Mouse (Mus musculus) embryonic facial prominence, embryonic 15.5 days (tissue): ENCODE measurements at regions not wholly inside any gene's neighbourhood (a gene's known extent, or its start where the extent isn't known, plus 50 kb on each side); places are given as distances from the start of the nearest gene placed in this dataset.

Experiments
- ATAC-seq: fragments of 200-750 bp; cut with Nextera tagmentation; 2 replicates; pipeline ENCODE4 v1.8.0; 2017; ENCODE audit warnings: low read depth, moderate TSS enrichment; ENCODE audit not compliant: insufficient number of reproducible peaks, low FRiP score, low TSS enrichment
- H3K27ac ChIP-seq: fragments of 300-500 bp; sonication (generic); replicated peaks from 2 replicates; pipeline ENCODE4 v1.5.1; 2015; ENCODE audit warnings: mild to moderate bottlenecking, inconsistent platforms
- H3K27me3 ChIP-seq: fragments of 300-500 bp; sonication (generic); 2 replicates; pipeline ENCODE4 v1.6.1; 2015; ENCODE audit warnings: inconsistent platforms
- H3K36me3 ChIP-seq: fragments of 300-500 bp; sonication (generic); 2 replicates; pipeline ENCODE4 v1.6.1; 2015; ENCODE audit warnings: mild to moderate bottlenecking, inconsistent platforms
- H3K4me1 ChIP-seq: fragments of 300-500 bp; sonication (generic); 2 replicates; pipeline ENCODE4 v1.6.1; 2015; ENCODE audit warnings: inconsistent platforms
- H3K4me2 ChIP-seq: fragments of 300-500 bp; sonication (generic); replicated peaks from 2 replicates; pipeline ENCODE4 v1.6.1; 2015; ENCODE audit warnings: mild to moderate bottlenecking, inconsistent platforms
- H3K4me3 ChIP-seq: fragments of 300-500 bp; sonication (generic); replicated peaks from 2 replicates; pipeline ENCODE4 v1.5.1; 2015; ENCODE audit warnings: mild to moderate bottlenecking, inconsistent platforms
- H3K9ac ChIP-seq: fragments of 300-500 bp; sonication (generic); 2 replicates; pipeline ENCODE4 v1.6.1; 2015; ENCODE audit warnings: inconsistent platforms
- H3K9me3 ChIP-seq: fragments of 300-500 bp; sonication (generic); replicated peaks from 2 replicates; pipeline ENCODE4 v1.6.1; 2016; ENCODE audit warnings: inconsistent platforms
- WGBS: fragments of 180-500 bp; shearing (Covaris S2); methylation state at CpG from one replicate; pipeline ENCODE4 v1.1.7; 2015; 5-methylcytosine and 5-hydroxymethylcytosine counted together

- 79% methylated on average over 3 of the region's 3 CpGs for WGBS
- Histone ChIP-seq H3K9ac (no peak overlapping the region), H3K27me3 (no peaks in the 10 kb centered on the region), H3K4me3 (no peak overlapping the region), H3K9me3 (no peaks in the 10 kb centered on the region), H3K4me1 (no peaks in the 10 kb centered on the region), H3K36me3 (no peaks in the 10 kb centered on the region), H3K4me2 (no peak overlapping the region), H3K27ac (no peak overlapping the region)
- ATAC-seq, result no peak
These were observed 162.5 kb upstream of the Arrdc4 start for GRCm38 (mm10) chr7:68911562-68911961.

GRCm38 (mm10) chr7:68909694-68910093 is 160.7 kb upstream of the Arrdc4 start:
- H3K27ac ChIP-seq, result no peak overlapping the region
- no peak for ATAC-seq
- H3K4me1 ChIP-seq, result no peaks in the 10 kb centered on the region
- H3K27me3 ChIP-seq, result no peaks in the 10 kb centered on the region
- no peaks in the 10 kb centered on the region for H3K36me3 ChIP-seq
- no peaks in the 10 kb centered on the region for H3K9me3 ChIP-seq
- no peak overlapping the region for H3K9ac ChIP-seq
- WGBS, result 89% methylated on average over 1 of the region's 1 CpGs
- H3K4me3 ChIP-seq, result no peak overlapping the region
- no peak overlapping the region for H3K4me2 ChIP-seq

GRCm38 (mm10) chr7:68908401-68908834 is 159.4 kb upstream of the Arrdc4 start:
- no peaks in the 10 kb centered on the region for H3K4me1 ChIP-seq
- H3K9ac ChIP-seq, result no peak overlapping the region
- no peaks in the 10 kb centered on the region for H3K27me3 ChIP-seq
- no peak for ATAC-seq
- no peaks in the 10 kb centered on the region for H3K36me3 ChIP-seq
- H3K4me3 ChIP-seq, result no peak overlapping the region
- H3K4me2 ChIP-seq, result no peak overlapping the region
- H3K27ac ChIP-seq, result no peak overlapping the region
- 53% methylated on average over 1 of the region's 1 CpGs for WGBS
- H3K9me3 ChIP-seq, result no peaks in the 10 kb centered on the region

GRCm38 (mm10) chr7:68907867-68908266 is 158.8 kb upstream of the Arrdc4 start:
- 70% methylated on average over 7 of the region's 7 CpGs for WGBS
- Histone ChIP-seq H3K4me3 (no peak overlapping the region), H3K9me3 (no peaks in the 10 kb centered on the region), H3K36me3 (no peaks in the 10 kb centered on the region), H3K4me2 (no peak overlapping the region), H3K9ac (no peak overlapping the region), H3K27ac (no peak overlapping the region), H3K27me3 (no peaks in the 10 kb centered on the region), H3K4me1 (no peaks in the 10 kb centered on the region)
- no peak for ATAC-seq

- Histone ChIP-seq H3K36me3 (no peaks in the 10 kb centered on the region), H3K27me3 (no peaks in the 10 kb centered on the region), H3K27ac (no peak overlapping the region), H3K4me1 (no peaks in the 10 kb centered on the region), H3K4me2 (no peak overlapping the region), H3K9me3 (no peaks in the 10 kb centered on the region), H3K4me3 (no peak overlapping the region), H3K9ac (no peak overlapping the region)
- WGBS, result 62% methylated on average over 8 of the region's 8 CpGs
- ATAC-seq, result no peak
These were observed 157.8 kb upstream of the Arrdc4 start for GRCm38 (mm10) chr7:68906771-68907395.

- H3K36me3 ChIP-seq, result no peaks in the 10 kb centered on the region
- ATAC-seq, result no peak
- no peaks in the 10 kb centered on the region for H3K4me1 ChIP-seq
- H3K4me3 ChIP-seq, result no peak overlapping the region
- 86% methylated on average over 4 of the region's 4 CpGs for WGBS
- H3K27me3 ChIP-seq, result no peaks in the 10 kb centered on the region
- no peaks in the 10 kb centered on the region for H3K9me3 ChIP-seq
- no peak overlapping the region for H3K27ac ChIP-seq
- H3K9ac ChIP-seq, result no peak overlapping the region
- no peak overlapping the region for H3K4me2 ChIP-seq
These were observed 156.8 kb upstream of the Arrdc4 start for GRCm38 (mm10) chr7:68905793-68906192.

- Histone ChIP-seq H3K4me2 (no peak overlapping the region), H3K36me3 (no peaks in the 10 kb centered on the region), H3K9ac (no peak overlapping the region), H3K4me1 (no peaks in the 10 kb centered on the region), H3K9me3 (no peaks in the 10 kb centered on the region), H3K4me3 (no peak overlapping the region), H3K27me3 (no peaks in the 10 kb centered on the region), H3K27ac (no peak overlapping the region)
- ATAC-seq, result no peak
These were observed 137.1 kb upstream of the Arrdc4 start for GRCm38 (mm10) chr7:68886173-68886572.

GRCm38 (mm10) chr7:68873008-68873407 is 124.0 kb upstream of the Arrdc4 start:
- H3K4me1 ChIP-seq, result no peaks in the 10 kb centered on the region

GRCm38 (mm10) chr7:68864322-68865031 is 115.4 kb upstream of the Arrdc4 start:
- Histone ChIP-seq H3K27ac (no peak overlapping the region), H3K27me3 (no peaks in the 10 kb centered on the region; the same call in 1 of the 2 replicates), H3K4me2 (no peak overlapping the region), H3K36me3 (no peaks in the 10 kb centered on the region), H3K4me3 (no peak overlapping the region), H3K9ac (no peak overlapping the region), H3K4me1 (no peaks in the 10 kb centered on the region), H3K9me3 (no peaks in the 10 kb centered on the region)
- WGBS, result 43% methylated on average over 7 of the region's 7 CpGs
- no peak for ATAC-seq

More at GRCm38 (mm10) chr7:68873008-68873407, 124.0 kb upstream of the Arrdc4 start:
- Histone ChIP-seq H3K27ac (no peak overlapping the region), H3K27me3 (no peaks in the 10 kb centered on the region), H3K4me3 (no peak overlapping the region), H3K9ac (no peak overlapping the region), H3K9me3 (no peaks in the 10 kb centered on the region), H3K4me2 (no peak overlapping the region), H3K36me3 (no peaks in the 10 kb centered on the region)
- ATAC-seq, result no peak
- 49% methylated on average over 5 of the region's 5 CpGs for WGBS

GRCm38 (mm10) chr7:68858471-68859210 is 109.6 kb upstream of the Arrdc4 start:
- peak; percentile 76 for ATAC-seq
- Histone ChIP-seq H3K9ac (no peak overlapping the region), H3K4me1 (0 out of 2 replicates have a peak, but pooled peaks cover 4% of the 10 kb centered on the region), H3K27ac (no peak overlapping the region), H3K4me2 (no peak overlapping the region), H3K36me3 (no peaks in the 10 kb centered on the region), H3K4me3 (no peak overlapping the region), H3K27me3 (no peaks in the 10 kb centered on the region; the same call in 1 of the 2 replicates), H3K9me3 (no peaks in the 10 kb centered on the region)
- 20% methylated on average over 2 of the region's 2 CpGs for WGBS

GRCm38 (mm10) chr7:68851981-68852575 is 103.0 kb upstream of the Arrdc4 start:
- ATAC-seq, result 0 out of 2 replicates have a peak, but pooled peaks have one; percentile 57
- no peak overlapping the region for H3K4me3 ChIP-seq
- no peaks in the 10 kb centered on the region for H3K9me3 ChIP-seq
- no peaks in the 10 kb centered on the region for H3K27me3 ChIP-seq
- no peak overlapping the region for H3K27ac ChIP-seq
- H3K9ac ChIP-seq, result no peak overlapping the region
- H3K4me2 ChIP-seq, result no peak overlapping the region
- no peaks in the 10 kb centered on the region for H3K36me3 ChIP-seq
- WGBS, result 56% methylated on average over 3 of the region's 3 CpGs
- H3K4me1 ChIP-seq, result no peaks in the 10 kb centered on the region
